Mouse (Mus musculus) midbrain, embryonic 11.5 days (tissue): ENCODE measurements around the gene Zswim3. TPM values are rescaled to one million over a fixed set of nuclear protein-coding genes. Genes with fewer than 3 reads are reported as not detected.

Experiments used
- ATAC-seq: fragments of 200-750 bp; cut with Nextera tagmentation; 2 replicates; pipeline ENCODE4 v1.8.0; 2017; ENCODE audit warnings: moderate TSS enrichment, moderate library complexity; ENCODE audit not compliant: low FRiP score
- DNase-seq: peaks from one replicate; pipeline ENCODE4 v3.0.0; 2015; ENCODE audit warnings: low spot score; ENCODE audit errors: missing footprints
- H3K27ac ChIP-seq: fragments of 300-500 bp; sonication (generic); 2 replicates; pipeline ENCODE4 v1.5.1; 2014; ENCODE audit warnings: low read depth, low read length
- H3K27me3 ChIP-seq: fragments of 300-500 bp; sonication (generic); 2 replicates; pipeline ENCODE4 v1.6.1; 2014; ENCODE audit warnings: mild to moderate bottlenecking, low read length, moderate library complexity, mixed read lengths; ENCODE audit not compliant: control insufficient read depth, insufficient read depth
- H3K36me3 ChIP-seq: fragments of 300-500 bp; sonication (generic); 2 replicates; pipeline ENCODE4 v1.6.1; 2014; ENCODE audit warnings: mild to moderate bottlenecking, low read length, moderate library complexity, mixed read lengths; ENCODE audit not compliant: control insufficient read depth, insufficient read depth
- H3K4me1 ChIP-seq: fragments of 300-500 bp; sonication (generic); 2 replicates; pipeline ENCODE4 v1.6.1; 2014; ENCODE audit warnings: low read length; ENCODE audit not compliant: control insufficient read depth, insufficient read depth
- H3K4me2 ChIP-seq: fragments of 300-500 bp; sonication (generic); 2 replicates; pipeline ENCODE4 v1.6.1; 2014; ENCODE audit warnings: mild to moderate bottlenecking, moderate library complexity
- H3K4me3 ChIP-seq: fragments of 300-500 bp; sonication (generic); 2 replicates; pipeline ENCODE4 v1.5.1; 2014; ENCODE audit warnings: low read depth, low read length
- H3K9ac ChIP-seq: fragments of 300-500 bp; sonication (generic); 2 replicates; pipeline ENCODE4 v1.6.1; 2014; ENCODE audit warnings: low read length
- H3K9me3 ChIP-seq: fragments of 300-500 bp; sonication (generic); 2 replicates; pipeline ENCODE4 v1.6.1; 2016; ENCODE audit warnings: low read length; ENCODE audit not compliant: control insufficient read depth
- WGBS: fragments of 180-500 bp; shearing (Covaris S2); extraction: QIAGEN DNeasy Blood & Tissue Kit; methylation state at CpG from one replicate; pipeline ENCODE4 v1.1.7; 2014; 5-methylcytosine and 5-hydroxymethylcytosine counted together
- polyA plus RNA-seq: library from polyadenylated mRNA; unstranded; fragments of >200 nt; fragmentation: Nextera tagmentation; extraction: Ambion mirVana; gene quantifications from 2 replicates; pipeline ENCODE4 v1.2.1, GENCODE M21; 2014

The Zswim3 gene
- polyA plus RNA-seq, 1 experiment from 2014 or later: 11.4 TPM

GRCm38 (mm10) chr2:164827146-164827850, 22.4 kb downstream of the Zswim3 start:
- Histone ChIP-seq H3K4me2 (no peak overlapping the region), H3K9me3 (no peaks in the 10 kb centered on the region), H3K9ac (no peak overlapping the region), H3K36me3 (peaks cover 19% of the 10 kb centered on the region), H3K4me3 (no peak overlapping the region), H3K27me3 (no peaks in the 10 kb centered on the region), H3K4me1 (peaks cover 6% of the 10 kb centered on the region; the same call in 1 of the 2 replicates), H3K27ac (no peak overlapping the region)
- ATAC-seq: no peak
- WGBS: 90% methylated on average over 16 of the region's 16 CpGs
- DNase-seq: no peak

GRCm38 (mm10) chr2:164828437-164828836, 23.5 kb downstream of the Zswim3 start, which contains the start of gene Spata25:
Gene Spata25, minus strand, starts transcription at chr2:164828537.
- Histone ChIP-seq H3K9me3 (no peaks in the 10 kb centered on the region), H3K27me3 (no peaks in the 10 kb centered on the region), H3K27ac (no peak within 1 kb of the TSS), H3K4me3 (no peak within 1 kb of the TSS), H3K4me1 (peaks cover 12% of the 10 kb centered on the region), H3K9ac (no peak within 1 kb of the TSS), H3K36me3 (peaks cover 19% of the 10 kb centered on the region), H3K4me2 (no peak within 1 kb of the TSS)
- ATAC-seq (no peak), DNase-seq (no peak)
- WGBS: 88% methylated on average over 6 of the region's 6 CpGs

- peaks cover 12% of the 10 kb centered on the region for H3K4me1 ChIP-seq
- no peaks in the 10 kb centered on the region for H3K9me3 ChIP-seq
- no peak overlapping the region for H3K4me3 ChIP-seq
- no peak overlapping the region for H3K27ac ChIP-seq
- WGBS: 94% methylated on average over 1 of the region's 1 CpGs
- no peak overlapping the region for H3K9ac ChIP-seq
- DNase-seq (no peak), ATAC-seq (no peak)
- H3K27me3 ChIP-seq: no peaks in the 10 kb centered on the region
- no peak overlapping the region for H3K4me2 ChIP-seq
- peaks cover 19% of the 10 kb centered on the region for H3K36me3 ChIP-seq
Observed at GRCm38 (mm10) chr2:164829090-164829489, 24.2 kb downstream of the Zswim3 start.

- WGBS: 92% methylated on average over 10 of the region's 10 CpGs
- ATAC-seq: no peak
- peaks cover 18% of the 10 kb centered on the region for H3K4me1 ChIP-seq
Observed at GRCm38 (mm10) chr2:164831029-164831428, 26.1 kb downstream of the Zswim3 start.

GRCm38 (mm10) chr2:164832032-164832747, 27.3 kb downstream of the Zswim3 start:
- Histone ChIP-seq H3K4me1 (peaks cover 18% of the 10 kb centered on the region), H3K4me3 (peak overlapping the region; percentile 65), H3K9ac (peak overlapping the region; percentile 78), H3K4me2 (peak overlapping the region; percentile 100), H3K9me3 (no peaks in the 10 kb centered on the region), H3K36me3 (peaks cover 6% of the 10 kb centered on the region; the same call in 1 of the 2 replicates), H3K27ac (no peak overlapping the region; the same call in 1 of the 2 replicates), H3K27me3 (no peaks in the 10 kb centered on the region)
- WGBS: 66% methylated on average over 16 of the region's 16 CpGs
- peak; percentile 86 for DNase-seq
- ATAC-seq: no peak; the same call in 1 of the 2 replicates

More at GRCm38 (mm10) chr2:164831029-164831428, 26.1 kb downstream of the Zswim3 start:
- H3K27ac ChIP-seq: no peak overlapping the region
- H3K27me3 ChIP-seq: no peaks in the 10 kb centered on the region
- no peak overlapping the region for H3K4me3 ChIP-seq
- no peak overlapping the region for H3K9ac ChIP-seq
- H3K4me2 ChIP-seq: no peak overlapping the region
- no peaks in the 10 kb centered on the region for H3K9me3 ChIP-seq
- DNase-seq: no peak
- H3K36me3 ChIP-seq: peaks cover 7% of the 10 kb centered on the region; the same call in 1 of the 2 replicates

GRCm38 (mm10) chr2:164832748-164833301, 27.9 kb downstream of the Zswim3 start, which contains the start of gene Ctsa:
Gene Ctsa, plus strand, starts transcription at chr2:164832873.
- peak within 1 kb of the TSS; percentile 7; the same call in 1 of the 2 replicates for H3K27ac ChIP-seq
- H3K4me1 ChIP-seq: peaks cover 18% of the 10 kb centered on the region
- peak within 1 kb of the TSS; percentile 78 for H3K9ac ChIP-seq
- H3K9me3 ChIP-seq: no peaks in the 10 kb centered on the region
- no peaks in the 10 kb centered on the region for H3K36me3 ChIP-seq
- DNase-seq (peak; percentile 94), ATAC-seq (peak; percentile 69)
- H3K4me3 ChIP-seq: peak within 1 kb of the TSS; percentile 65
- peak within 1 kb of the TSS; percentile 100 for H3K4me2 ChIP-seq
- H3K27me3 ChIP-seq: no peaks in the 10 kb centered on the region
- 1% methylated on average over 35 of the region's 35 CpGs for WGBS

- peak within 1 kb of the TSS; percentile 7; the same call in 1 of the 2 replicates for H3K27ac ChIP-seq
- WGBS: under 1% methylated on average over 31 of the region's 31 CpGs
- H3K36me3 ChIP-seq: no peaks in the 10 kb centered on the region
- DNase-seq: peak; percentile 99
- H3K27me3 ChIP-seq: no peaks in the 10 kb centered on the region
- H3K9ac ChIP-seq: peak within 1 kb of the TSS; percentile 78
- ATAC-seq: peak; percentile 73
- no peaks in the 10 kb centered on the region for H3K9me3 ChIP-seq
- peaks cover 18% of the 10 kb centered on the region for H3K4me1 ChIP-seq
- peak within 1 kb of the TSS; percentile 65 for H3K4me3 ChIP-seq
- H3K4me2 ChIP-seq: peak within 1 kb of the TSS; percentile 100
Observed at GRCm38 (mm10) chr2:164833314-164833959, 28.5 kb downstream of the Zswim3 start, which contains the start of gene Neurl2. Gene Neurl2, minus strand, starts transcription at chr2:164833456.

GRCm38 (mm10) chr2:164834531-164834930, 29.6 kb downstream of the Zswim3 start:
- H3K9ac ChIP-seq: peak overlapping the region; percentile 78; the same call in 1 of the 2 replicates
- H3K4me3 ChIP-seq: peak overlapping the region; percentile 65
- 44% methylated on average over 8 of the region's 8 CpGs for WGBS
- peak overlapping the region; percentile 100 for H3K4me2 ChIP-seq
- peaks cover 2% of the 10 kb centered on the region; the same call in 1 of the 2 replicates for H3K36me3 ChIP-seq
- H3K9me3 ChIP-seq: no peaks in the 10 kb centered on the region
- ATAC-seq (no peak), DNase-seq (no peak)
- H3K4me1 ChIP-seq: peaks cover 18% of the 10 kb centered on the region
- no peak overlapping the region for H3K27ac ChIP-seq
- no peaks in the 10 kb centered on the region for H3K27me3 ChIP-seq
